Mouse (Mus musculus): ENCODE measurements around the gene Abraxas2. TPM values are rescaled to one million over a fixed set of nuclear protein-coding genes. Genes with fewer than 3 reads are reported as not detected.

The Abraxas2 gene
- total and polyA plus RNA-seq, 3 experiments = 9.8 to 21.3 (median 20.3) TPM

DNA sequence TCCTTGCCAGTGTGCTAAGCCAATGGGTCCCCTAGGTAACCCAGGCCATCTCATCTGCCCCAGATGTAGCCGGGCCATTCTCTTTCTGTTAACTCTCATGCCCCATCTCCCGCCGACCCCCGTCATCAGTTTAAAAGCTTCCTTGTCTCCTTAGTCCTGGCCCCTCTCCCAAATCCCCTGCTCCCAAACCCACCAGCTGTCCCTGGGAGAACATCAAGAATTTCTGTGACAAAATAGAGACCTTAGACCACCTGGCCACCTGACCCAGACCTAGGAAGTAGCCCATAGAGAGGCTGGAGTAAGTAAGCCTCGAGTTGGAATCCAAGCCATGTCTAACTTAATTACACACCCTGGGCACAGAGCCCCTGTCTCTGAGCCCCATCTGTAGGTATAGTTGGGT lies 31.2 kb downstream of the Abraxas2 start:
- Histone ChIP-seq H3K9ac (ENCODE audit: low read depth, low read length) (no peak overlapping the region), H3K36me3 (ENCODE audit: control insufficient read depth, insufficient read depth, low read length) (no peaks in the 10 kb centered on the region), H3K4me1 (ENCODE audit: control insufficient read depth, insufficient read depth, low read length) (peaks cover 6% of the 10 kb centered on the region; the same call in 1 of the 2 replicates), H3K79me2 (replicated peaks; ENCODE audit: control insufficient read depth, insufficient read depth, low read length) (no peaks in the 10 kb centered on the region), H3K27ac (no peak overlapping the region), H3K4me3 (no peak overlapping the region), H3K27me3 (ENCODE audit: control insufficient read depth, insufficient read depth, low read length) (no peaks in the 10 kb centered on the region)
- DNase-seq = no peak
- TF ChIP-seq CTCF (IDR thresholded peaks at IDR 0.05) = no peak
- no peak for TF ChIP-seq POLR2A (IDR thresholded peaks at IDR 0.05; ENCODE audit: insufficient read depth, low read depth, low read length)
- no peak for TF ChIP-seq EP300 (IDR thresholded peaks at IDR 0.05; ENCODE audit: insufficient read depth, low read depth, low read length)
- 92% methylated on average over 5 of the region's 5 CpGs for WGBS
- intact Hi-C loops (cut with DNase I) = no loop called here

DNA sequence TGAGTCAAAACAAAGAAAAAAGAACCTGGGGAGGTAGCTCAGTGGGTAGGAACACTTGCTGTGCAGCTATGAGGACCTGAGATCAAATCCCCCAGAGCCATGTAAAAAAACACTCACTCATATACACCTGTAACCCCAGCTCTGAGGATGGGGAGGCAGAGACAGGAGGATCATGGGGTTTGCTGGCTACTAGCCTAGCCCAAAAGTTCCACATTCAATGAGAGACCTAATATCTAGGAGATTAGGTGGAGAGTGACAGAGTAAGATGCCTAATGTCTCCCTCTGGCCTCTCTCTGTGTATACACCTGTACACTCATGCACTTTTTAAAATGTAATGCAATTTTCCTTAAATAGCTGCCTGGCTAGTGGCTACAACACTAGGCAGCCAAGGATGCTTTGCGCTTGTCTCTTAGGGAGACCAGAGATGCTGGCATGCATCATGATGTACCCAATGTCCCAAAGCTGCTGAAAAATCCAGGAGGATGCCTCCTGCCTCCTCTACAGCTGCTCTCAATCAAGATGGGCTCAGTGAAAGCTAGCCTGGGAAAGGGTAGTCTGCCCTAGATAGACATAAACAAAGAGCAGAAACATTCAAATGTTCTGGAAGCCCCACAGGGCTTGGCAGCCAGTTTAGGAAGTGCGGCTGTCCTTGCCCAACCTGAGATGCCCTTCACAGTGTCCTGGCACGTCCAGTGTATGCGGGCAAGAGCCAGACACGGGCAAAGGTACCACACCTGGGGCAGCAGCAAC lies 32.7 kb downstream of the Abraxas2 start:
- Histone ChIP-seq H3K27ac (peak overlapping the region; percentile 7; the same call in 1 of the 2 replicates), H3K36me3 (ENCODE audit: control insufficient read depth, insufficient read depth, low read length) (no peaks in the 10 kb centered on the region), H3K9ac (ENCODE audit: low read depth, low read length) (no peak overlapping the region), H3K79me2 (replicated peaks; ENCODE audit: control insufficient read depth, insufficient read depth, low read length) (no peaks in the 10 kb centered on the region), H3K4me3 (no peak overlapping the region), H3K27me3 (ENCODE audit: control insufficient read depth, insufficient read depth, low read length) (no peaks in the 10 kb centered on the region), H3K4me1 (ENCODE audit: control insufficient read depth, insufficient read depth, low read length) (peaks cover 7% of the 10 kb centered on the region; the same call in 1 of the 2 replicates)
- peak; percentile 32 to 43 for DNase-seq
- intact Hi-C loops (cut with DNase I) = no loop called here
- 59% methylated on average over 5 of the region's 5 CpGs for WGBS
- TF ChIP-seq EP300 (IDR thresholded peaks at IDR 0.05; ENCODE audit: insufficient read depth, low read depth, low read length) (no peak), POLR2A (IDR thresholded peaks at IDR 0.05; ENCODE audit: insufficient read depth, low read depth, low read length) (no peak), CTCF (IDR thresholded peaks at IDR 0.05) (no peak)

DNA sequence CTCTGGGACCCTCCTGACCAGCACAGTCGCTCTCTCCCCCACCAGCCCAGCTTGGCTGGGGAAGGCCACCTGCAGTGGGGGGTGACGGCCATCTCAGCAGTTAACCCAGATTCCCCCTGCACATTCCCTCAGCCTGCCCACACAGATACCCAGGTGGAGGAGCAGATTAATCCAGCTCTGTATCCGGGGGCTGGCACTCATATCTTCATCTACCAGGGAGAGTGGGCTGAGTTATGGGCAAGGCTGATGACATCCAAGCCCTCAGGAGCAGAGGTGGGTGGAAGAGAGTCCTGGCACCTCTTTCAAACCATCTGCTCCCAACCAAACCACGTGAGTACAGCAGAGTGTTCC lies 33.3 kb downstream of the Abraxas2 start:
- intact Hi-C loops (cut with DNase I) = no loop called here

DNA sequence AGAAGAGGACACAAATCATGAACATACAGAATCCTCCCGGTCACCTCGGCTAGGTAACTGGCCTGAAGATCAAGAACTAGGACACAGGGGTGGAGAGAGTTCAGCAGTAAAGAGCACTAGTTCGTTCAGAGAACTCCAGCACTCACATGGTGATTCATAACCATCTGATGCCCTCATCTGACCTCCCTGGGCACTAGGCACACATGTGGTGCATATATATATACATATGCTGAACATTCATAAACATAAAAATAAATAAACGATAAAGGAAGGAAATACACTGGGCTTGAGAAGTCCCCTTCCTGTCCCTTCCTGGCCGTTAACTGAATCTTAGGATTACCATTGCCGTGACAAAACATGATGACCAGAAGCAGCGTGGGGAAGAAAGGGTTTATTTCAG lies 33.8 kb downstream of the Abraxas2 start:
- TF ChIP-seq CTCF (IDR thresholded peaks at IDR 0.05) (no peak), EP300 (IDR thresholded peaks at IDR 0.05; ENCODE audit: insufficient read depth, low read depth, low read length) (no peak), POLR2A (IDR thresholded peaks at IDR 0.05; ENCODE audit: insufficient read depth, low read depth, low read length) (no peak)

More for the DNA sequence above, 33.3 kb downstream of the Abraxas2 start:
- Histone ChIP-seq H3K9ac (ENCODE audit: low read depth, low read length) (no peak overlapping the region), H3K79me2 (replicated peaks; ENCODE audit: control insufficient read depth, insufficient read depth, low read length) (no peaks in the 10 kb centered on the region), H3K27ac (peak overlapping the region; percentile 7; the same call in 1 of the 2 replicates), H3K27me3 (ENCODE audit: control insufficient read depth, insufficient read depth, low read length) (no peaks in the 10 kb centered on the region), H3K4me3 (no peak overlapping the region), H3K4me1 (ENCODE audit: control insufficient read depth, insufficient read depth, low read length) (peaks cover 7% of the 10 kb centered on the region; the same call in 1 of the 2 replicates), H3K36me3 (ENCODE audit: control insufficient read depth, insufficient read depth, low read length) (no peaks in the 10 kb centered on the region)
- no peak for TF ChIP-seq CTCF (IDR thresholded peaks at IDR 0.05)
- TF ChIP-seq EP300 (IDR thresholded peaks at IDR 0.05; ENCODE audit: insufficient read depth, low read depth, low read length) = no peak
- no peak for TF ChIP-seq POLR2A (IDR thresholded peaks at IDR 0.05; ENCODE audit: insufficient read depth, low read depth, low read length)
- no peak for DNase-seq
- WGBS = 53% methylated on average over 4 of the region's 4 CpGs

GRCm38 (mm10) chr7:132893336-132893735 lies 34.3 kb downstream of the Abraxas2 start:
- H3K27ac ChIP-seq = no peak overlapping the region
- WGBS = 89% methylated on average over 1 of the region's 1 CpGs
- H3K36me3 ChIP-seq (ENCODE audit: control insufficient read depth, insufficient read depth, low read length) = no peaks in the 10 kb centered on the region
- H3K79me2 ChIP-seq (replicated peaks; ENCODE audit: control insufficient read depth, insufficient read depth, low read length) = no peaks in the 10 kb centered on the region
- H3K27me3 ChIP-seq (ENCODE audit: control insufficient read depth, insufficient read depth, low read length) = no peaks in the 10 kb centered on the region
- H3K4me3 ChIP-seq = no peak overlapping the region
- DNase-seq = no peak
- intact Hi-C loops (cut with DNase I) = no loop called here
- TF ChIP-seq POLR2A (IDR thresholded peaks at IDR 0.05; ENCODE audit: insufficient read depth, low read depth, low read length) (no peak), EP300 (IDR thresholded peaks at IDR 0.05; ENCODE audit: insufficient read depth, low read depth, low read length) (no peak), CTCF (IDR thresholded peaks at IDR 0.05) (no peak)
- peaks cover 7% of the 10 kb centered on the region; the same call in 1 of the 2 replicates for H3K4me1 ChIP-seq (ENCODE audit: control insufficient read depth, insufficient read depth, low read length)
- no peak overlapping the region for H3K9ac ChIP-seq (ENCODE audit: low read depth, low read length)

More for the DNA sequence above, 33.8 kb downstream of the Abraxas2 start:
- Histone ChIP-seq H3K9ac (ENCODE audit: low read depth, low read length) (no peak overlapping the region), H3K27me3 (ENCODE audit: control insufficient read depth, insufficient read depth, low read length) (no peaks in the 10 kb centered on the region), H3K79me2 (replicated peaks; ENCODE audit: control insufficient read depth, insufficient read depth, low read length) (no peaks in the 10 kb centered on the region), H3K36me3 (ENCODE audit: control insufficient read depth, insufficient read depth, low read length) (no peaks in the 10 kb centered on the region), H3K4me1 (ENCODE audit: control insufficient read depth, insufficient read depth, low read length) (peaks cover 7% of the 10 kb centered on the region; the same call in 1 of the 2 replicates), H3K27ac (no peak overlapping the region; the same call in 1 of the 2 replicates), H3K4me3 (no peak overlapping the region)
- intact Hi-C loops (cut with DNase I) = no loop called here
- DNase-seq = no peak
- WGBS = 52% methylated on average over 7 of the region's 7 CpGs
